Mouse (Mus musculus) hindbrain, postnatal 0 days (tissue): ENCODE data around the gene Gm42372. TPM values are rescaled to one million over a fixed set of nuclear protein-coding genes. Genes with fewer than 3 reads are reported as not detected.

Experiments used
- ATAC-seq: fragments of 200-750 bp; cut with Nextera tagmentation; 2 replicates; pipeline ENCODE4 v1.8.0; 2017; ENCODE audit warnings: mild to moderate bottlenecking, moderate TSS enrichment, moderate library complexity
- DNase-seq: peaks from one replicate; pipeline ENCODE4 v3.0.0-alpha.2; 2015; ENCODE audit warnings: low spot score
- H3K27ac ChIP-seq: fragments of 300-500 bp; sonication (generic); 2 replicates; pipeline ENCODE4 v1.5.1; 2014; ENCODE audit warnings: mild to moderate bottlenecking
- H3K27me3 ChIP-seq: fragments of 300-500 bp; sonication (generic); 2 replicates; pipeline ENCODE4 v1.6.1; 2014; ENCODE audit warnings: low read length, mixed read lengths; ENCODE audit not compliant: insufficient read depth
- H3K36me3 ChIP-seq: fragments of 300-500 bp; sonication (generic); 2 replicates; pipeline ENCODE4 v1.6.1; 2014; ENCODE audit warnings: low read length, mixed read lengths; ENCODE audit not compliant: insufficient read depth
- H3K4me1 ChIP-seq: fragments of 300-500 bp; sonication (generic); 2 replicates; pipeline ENCODE4 v1.6.1; 2014; ENCODE audit warnings: antibody characterized with exemption, low read length, mixed read lengths; ENCODE audit not compliant: insufficient read depth
- H3K4me2 ChIP-seq: fragments of 300-500 bp; sonication (generic); 2 replicates; pipeline ENCODE4 v1.6.1; 2014; ENCODE audit warnings: low read depth, mild to moderate bottlenecking, low read length, moderate library complexity, mixed read lengths
- H3K4me3 ChIP-seq: fragments of 300-500 bp; sonication (generic); 2 replicates; pipeline ENCODE4 v1.5.1; 2014; ENCODE audit warnings: low read length
- H3K9ac ChIP-seq: fragments of 300-500 bp; sonication (generic); replicated peaks from 2 replicates; pipeline ENCODE4 v1.6.1; 2014; ENCODE audit warnings: mild to moderate bottlenecking, low read length, moderate library complexity, mixed read lengths
- H3K9me3 ChIP-seq: fragments of 300-500 bp; sonication (generic); 2 replicates; pipeline ENCODE4 v1.6.1; 2016; ENCODE audit warnings: low read length, mixed read lengths
- CTCF ChIP-seq: IDR thresholded peaks from 2 replicates; pipeline ENCODE4 v1.5.1; 2016; ENCODE audit warnings: antibody characterized with exemption, control low read depth, low read depth
- WGBS: fragments of 180-500 bp; shearing (Covaris S2); extraction: QIAGEN DNeasy Blood & Tissue Kit; methylation state at CpG from one replicate; pipeline ENCODE4 v1.1.7; 2014; 5-methylcytosine and 5-hydroxymethylcytosine counted together
- polyA plus RNA-seq: library from polyadenylated mRNA; unstranded; fragments of >200 nt; fragmentation: Nextera tagmentation; extraction: Ambion mirVana; gene quantifications from 2 replicates; pipeline ENCODE4 v1.2.1, GENCODE M21; 2015
- total RNA-seq: library from RNA; depleted of rRNA; stranded (reverse); fragments of >200 nt; gene quantifications from 2 replicates; pipeline ENCODE4 v1.2.3, GENCODE M21; 2014

The Gm42372 gene
- total and polyA plus RNA-seq, 2 experiments from 2014 or later, result 8.2 to 36.9 TPM

DNA sequence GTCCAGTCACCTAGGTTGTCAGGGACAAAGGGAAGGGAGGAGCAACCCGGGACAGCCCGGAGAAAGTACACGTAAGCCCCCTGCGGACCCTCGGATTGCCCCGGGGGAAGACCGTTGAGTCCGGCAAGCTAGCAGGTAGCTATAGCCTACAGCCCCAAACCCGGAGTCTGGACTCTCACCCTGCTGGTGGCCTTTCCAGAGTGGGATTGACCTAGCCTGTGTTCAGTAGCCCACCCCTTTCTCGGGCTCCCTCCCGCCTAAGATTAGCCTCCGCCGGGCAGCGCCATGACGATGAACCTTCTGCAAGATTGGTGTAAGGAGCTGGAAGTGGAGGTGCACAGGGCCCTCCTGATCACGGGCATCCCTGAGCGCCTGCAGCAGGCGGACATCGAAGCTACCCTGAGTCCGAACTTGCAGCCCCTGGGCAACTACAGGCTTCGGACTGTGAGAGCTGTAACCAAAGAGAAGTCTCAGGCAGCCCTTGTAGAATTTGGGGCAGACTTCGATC lies 38.0 kb upstream of the Gm42372 start:
- H3K9ac ChIP-seq, result peak overlapping the region; percentile 72
- WGBS, result 2% methylated on average over 22 of the region's 22 CpGs
- H3K4me1 ChIP-seq, result peaks cover 41% of the 10 kb centered on the region
- H3K9me3 ChIP-seq, result no peaks in the 10 kb centered on the region
- TF ChIP-seq CTCF, result no peak
- peak overlapping the region; percentile 91 for H3K27ac ChIP-seq
- H3K27me3 ChIP-seq, result no peaks in the 10 kb centered on the region
- peak; percentile 46 for DNase-seq
- H3K4me3 ChIP-seq, result peak overlapping the region; percentile 64
- peak overlapping the region; percentile 96 for H3K4me2 ChIP-seq
- peak; percentile 20 for ATAC-seq
- no peaks in the 10 kb centered on the region for H3K36me3 ChIP-seq

DNA sequence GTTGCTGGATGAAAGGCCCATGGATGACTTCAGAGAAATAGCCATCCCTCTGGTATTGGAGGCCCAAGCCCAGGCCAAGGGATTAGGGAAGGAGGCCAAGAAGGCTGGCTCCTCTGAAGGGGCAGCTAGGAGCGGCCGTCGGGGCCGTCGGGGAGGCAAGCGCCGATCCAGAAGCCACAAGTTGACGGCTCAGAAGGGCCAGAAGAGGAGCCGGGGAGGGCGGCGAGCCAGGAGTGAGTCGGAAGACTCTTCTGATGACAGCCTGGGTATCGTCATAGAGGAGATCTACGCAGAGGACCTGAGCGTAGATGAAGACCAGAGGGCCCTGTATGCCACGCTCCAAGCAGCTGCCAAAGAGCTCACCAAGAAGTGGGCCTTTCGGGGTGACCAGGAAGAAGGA lies 37.5 kb upstream of the Gm42372 start:
- H3K9ac ChIP-seq, result peak overlapping the region; percentile 72
- TF ChIP-seq CTCF, result no peak
- no peaks in the 10 kb centered on the region for H3K36me3 ChIP-seq
- H3K27ac ChIP-seq, result peak overlapping the region; percentile 91
- ATAC-seq, result no peak
- DNase-seq, result peak; percentile 59
- H3K4me3 ChIP-seq, result peak overlapping the region; percentile 64
- WGBS, result 6% methylated on average over 17 of the region's 17 CpGs
- no peaks in the 10 kb centered on the region for H3K9me3 ChIP-seq
- H3K27me3 ChIP-seq, result no peaks in the 10 kb centered on the region
- peaks cover 38% of the 10 kb centered on the region for H3K4me1 ChIP-seq
- peak overlapping the region; percentile 96 for H3K4me2 ChIP-seq

DNA sequence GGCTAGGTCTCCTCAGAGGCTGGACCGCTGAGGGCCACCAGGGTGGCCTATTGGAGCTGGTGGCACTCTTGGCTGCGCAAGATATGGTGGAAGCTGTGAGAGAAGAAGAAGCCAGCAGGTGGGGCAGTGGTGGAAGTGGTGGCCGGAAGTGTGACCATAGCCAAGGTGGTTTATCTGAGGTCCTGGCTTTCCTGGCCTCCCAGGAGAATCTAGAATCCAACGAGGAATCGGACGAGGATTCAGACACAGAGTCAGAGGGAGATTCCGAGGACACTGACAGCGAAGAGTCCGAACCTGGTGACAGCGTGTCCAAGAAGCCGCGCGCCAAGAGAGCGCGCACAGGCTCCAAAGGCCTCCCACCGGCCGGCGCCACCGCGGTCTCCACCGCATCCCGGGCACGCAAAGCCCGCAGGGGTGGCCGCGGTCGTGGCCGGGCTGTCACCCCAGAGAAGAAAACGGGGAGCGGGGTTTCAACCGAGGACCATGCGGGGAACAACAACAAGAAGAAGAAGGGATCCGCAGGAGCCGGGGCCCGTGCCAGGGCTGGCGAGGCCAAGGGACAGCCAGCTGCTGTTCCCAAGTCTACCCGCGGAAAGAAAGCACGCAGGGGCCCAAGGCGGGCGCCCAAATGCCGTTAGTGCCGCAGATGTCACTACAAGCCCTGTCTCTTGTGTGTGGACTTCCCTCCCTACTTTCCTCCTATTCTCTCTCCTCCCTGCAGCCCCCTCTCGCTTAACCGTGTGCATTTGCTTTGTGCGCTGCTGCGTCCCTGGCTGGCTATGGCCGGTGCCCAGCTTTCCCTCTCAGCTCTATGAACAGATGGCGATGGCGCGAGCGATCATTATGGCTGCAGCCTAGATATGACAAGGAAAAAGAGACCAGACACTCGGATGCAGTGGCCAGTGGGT lies 36.2 kb upstream of the Gm42372 start:
- Histone ChIP-seq H3K27me3 (no peaks in the 10 kb centered on the region), H3K4me3 (peak overlapping the region; percentile 64), H3K4me1 (peaks cover 36% of the 10 kb centered on the region), H3K27ac (peak overlapping the region; percentile 91), H3K36me3 (no peaks in the 10 kb centered on the region), H3K4me2 (peak overlapping the region; percentile 96), H3K9me3 (no peaks in the 10 kb centered on the region), H3K9ac (peak overlapping the region; percentile 72)
- peak; percentile 63 for DNase-seq
- no peak for ATAC-seq
- peak; percentile 38; the same call in 1 of the 2 replicates for TF ChIP-seq CTCF
- WGBS, result 3% methylated on average over 53 of the region's 53 CpGs

DNA sequence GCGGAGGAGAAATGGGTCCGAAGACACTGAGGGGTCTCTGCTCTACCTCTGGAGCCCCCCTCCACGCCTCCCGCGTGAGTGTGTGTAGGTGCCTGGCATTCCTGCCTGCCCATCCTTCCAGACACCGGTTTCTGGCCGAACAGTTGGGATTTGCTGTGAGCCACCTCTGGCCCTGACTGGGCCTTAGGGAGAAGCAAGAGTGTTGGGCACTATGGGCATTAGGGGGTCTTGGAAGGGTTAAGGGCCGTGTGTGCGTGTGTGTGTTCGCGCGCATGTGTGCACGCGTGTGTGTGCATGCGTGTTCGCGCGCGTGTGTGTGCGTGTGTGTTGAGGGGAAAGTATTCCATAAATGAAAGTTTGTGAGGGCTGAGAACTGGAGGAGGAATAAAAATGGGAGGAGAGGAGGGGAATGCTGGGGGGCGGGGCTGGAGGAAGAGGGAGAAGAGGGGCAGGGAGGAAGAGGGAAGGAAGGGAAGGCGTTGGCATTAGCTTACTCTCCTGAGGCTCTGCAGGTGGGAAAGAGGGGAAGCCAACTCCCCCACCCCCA lies 35.5 kb upstream of the Gm42372 start:
- Histone ChIP-seq H3K9ac (peak overlapping the region; percentile 72), H3K27me3 (no peaks in the 10 kb centered on the region), H3K27ac (peak overlapping the region; percentile 91), H3K36me3 (no peaks in the 10 kb centered on the region), H3K9me3 (no peaks in the 10 kb centered on the region), H3K4me3 (peak overlapping the region; percentile 64), H3K4me2 (peak overlapping the region; percentile 96), H3K4me1 (peaks cover 36% of the 10 kb centered on the region)
- ATAC-seq, result no peak
- no peak for TF ChIP-seq CTCF
- peak; percentile 34 for DNase-seq
- 8% methylated on average over 22 of the region's 22 CpGs for WGBS

DNA sequence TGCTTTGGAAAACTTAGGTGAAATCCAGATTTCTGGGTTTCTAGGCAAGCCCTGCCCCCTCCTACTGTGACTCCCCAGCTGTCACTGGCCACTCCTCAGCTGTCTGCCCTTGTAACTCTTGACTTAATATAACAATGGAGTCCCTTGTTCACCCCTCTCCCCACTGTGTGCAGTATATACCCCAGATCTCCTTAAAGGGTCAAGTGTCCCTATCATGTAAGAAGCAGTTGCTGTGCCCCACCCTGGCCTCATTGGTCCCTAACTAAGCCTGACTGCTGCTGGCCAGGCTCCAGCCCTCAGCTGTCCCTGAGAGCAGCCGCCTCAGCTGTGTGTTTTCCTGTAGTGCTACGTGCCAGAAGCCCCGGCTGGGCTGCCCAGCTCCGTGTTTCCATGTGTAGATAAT lies 34.9 kb upstream of the Gm42372 start:
- TF ChIP-seq CTCF, result no peak
- no peaks in the 10 kb centered on the region for H3K36me3 ChIP-seq
- DNase-seq (peak; percentile 79), ATAC-seq (peak; percentile 6; the same call in 1 of the 2 replicates)
- no peaks in the 10 kb centered on the region for H3K9me3 ChIP-seq
- H3K4me2 ChIP-seq, result peak overlapping the region; percentile 96
- peak overlapping the region; percentile 72 for H3K9ac ChIP-seq
- peaks cover 36% of the 10 kb centered on the region for H3K4me1 ChIP-seq
- H3K27ac ChIP-seq, result peak overlapping the region; percentile 91
- H3K4me3 ChIP-seq, result peak overlapping the region; percentile 64
- 1% methylated on average over 4 of the region's 4 CpGs for WGBS
- H3K27me3 ChIP-seq, result no peaks in the 10 kb centered on the region

DNA sequence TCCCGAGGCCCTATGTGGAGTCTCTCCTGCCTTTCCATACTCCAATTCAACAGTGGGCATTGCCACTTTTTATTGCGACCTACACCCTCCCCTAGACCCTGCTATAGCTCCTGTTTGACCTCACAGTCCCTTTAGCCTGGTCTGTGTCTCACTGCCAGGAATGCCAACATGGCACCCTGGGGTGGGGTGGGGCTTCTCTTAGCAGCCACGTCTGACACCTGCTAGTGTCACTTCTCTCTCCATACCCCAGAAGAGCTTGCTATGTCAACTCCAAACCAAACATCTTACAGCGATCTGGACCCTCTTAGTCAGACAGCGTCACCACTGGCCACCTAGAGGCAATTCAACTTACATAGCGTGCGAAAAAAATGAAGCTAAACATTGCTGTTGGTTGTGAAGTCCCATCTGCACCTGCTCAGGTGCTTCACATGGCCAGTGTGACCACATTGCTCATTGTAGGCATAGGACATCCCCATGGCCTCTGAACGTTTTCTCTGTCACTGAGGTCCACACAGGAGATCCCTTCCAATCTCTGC lies 33.9 kb upstream of the Gm42372 start:
- H3K27ac ChIP-seq, result peak overlapping the region; percentile 91; the same call in 1 of the 2 replicates
- ATAC-seq (no peak), DNase-seq (peak; percentile 60)
- TF ChIP-seq CTCF, result peak; percentile 57
- H3K9ac ChIP-seq, result peak overlapping the region; percentile 72; the same call in 1 of the 2 replicates
- H3K9me3 ChIP-seq, result no peaks in the 10 kb centered on the region
- no peak overlapping the region for H3K4me3 ChIP-seq
- peaks cover 30% of the 10 kb centered on the region for H3K4me1 ChIP-seq
- H3K4me2 ChIP-seq, result peak overlapping the region; percentile 96
- WGBS, result 49% methylated on average over 8 of the region's 8 CpGs
- no peaks in the 10 kb centered on the region for H3K36me3 ChIP-seq
- H3K27me3 ChIP-seq, result no peaks in the 10 kb centered on the region
